Mouse (Mus musculus) liver, postnatal 0 days (tissue): ENCODE results near the gene Gpr142.

Experiments
- CTCF ChIP-seq: sonication (generic); IDR thresholded peaks from 2 replicates; pipeline ENCODE4 v1.5.1; 2016; ENCODE audit warnings: antibody characterized with exemption, low read depth
- EP300 ChIP-seq: IDR thresholded peaks from 2 replicates; pipeline ENCODE4 v1.6.1; 2016; ENCODE audit warnings: antibody characterized with exemption, low read depth, mild to moderate bottlenecking

GRCm38 (mm10) chr11:114786326-114786725 lies 12.4 kb upstream of the Gpr142 start:
- TF ChIP-seq CTCF (no peak), EP300 (no peak)
